Mouse (Mus musculus) forebrain, postnatal 0 days (tissue): ENCODE measurements around the gene Dgkd. TPM values are rescaled to one million over a fixed set of nuclear protein-coding genes. Genes with fewer than 3 reads are reported as not detected.

ENCODE experiments used
- ATAC-seq: fragments of 200-750 bp; cut with Nextera tagmentation; 2 replicates; pipeline ENCODE4 v1.8.0; 2017; ENCODE audit warnings: mild to moderate bottlenecking, moderate library complexity
- DNase-seq: peaks from one replicate; pipeline ENCODE4 v3.0.0-alpha.2; 2015
- H3K27ac ChIP-seq: fragments of 300-500 bp; sonication (generic); 2 replicates; pipeline ENCODE4 v1.5.1; 2014; ENCODE audit warnings: low read depth, mild to moderate bottlenecking, antibody characterized with exemption, low read length, moderate library complexity, mixed read lengths
- H3K27me3 ChIP-seq: fragments of 300-500 bp; sonication (generic); 2 replicates; pipeline ENCODE4 v1.6.1; 2014; ENCODE audit warnings: mild to moderate bottlenecking, low read length, mixed read lengths; ENCODE audit not compliant: insufficient read depth
- H3K36me3 ChIP-seq: fragments of 300-500 bp; sonication (generic); 2 replicates; pipeline ENCODE4 v1.6.1; 2014; ENCODE audit warnings: mild to moderate bottlenecking, moderate library complexity; ENCODE audit not compliant: insufficient read depth
- H3K4me1 ChIP-seq: fragments of 300-500 bp; sonication (generic); 2 replicates; pipeline ENCODE4 v1.6.1; 2014; ENCODE audit warnings: antibody characterized with exemption; ENCODE audit not compliant: insufficient read depth
- H3K4me2 ChIP-seq: fragments of 300-500 bp; sonication (generic); 2 replicates; pipeline ENCODE4 v1.6.1; 2014; ENCODE audit warnings: low read depth, mild to moderate bottlenecking, moderate library complexity
- H3K4me3 ChIP-seq: fragments of 300-500 bp; sonication (generic); 2 replicates; pipeline ENCODE4 v1.5.1; 2014; ENCODE audit warnings: low read depth, low read length, mixed read lengths
- H3K9ac ChIP-seq: fragments of 300-500 bp; sonication (generic); 2 replicates; pipeline ENCODE4 v1.6.1; 2014; ENCODE audit warnings: mild to moderate bottlenecking
- H3K9me3 ChIP-seq: fragments of 300-500 bp; sonication (generic); 2 replicates; pipeline ENCODE4 v1.6.1; 2016; ENCODE audit warnings: low read length
- CTCF ChIP-seq: sonication (generic); IDR thresholded peaks from 2 replicates; pipeline ENCODE4 v1.5.1; 2016; ENCODE audit warnings: antibody characterized with exemption, control low read depth, low read depth
- WGBS: fragments of 180-500 bp; shearing (Covaris S2); extraction: QIAGEN DNeasy Blood & Tissue Kit; methylation state at CpG from one replicate; pipeline ENCODE4 v1.1.7; 2014; 5-methylcytosine and 5-hydroxymethylcytosine counted together
- polyA plus RNA-seq: library from polyadenylated mRNA; unstranded; fragments of >200 nt; fragmentation: Nextera tagmentation; extraction: Ambion mirVana; gene quantifications from 2 replicates; pipeline ENCODE4 v1.2.1, GENCODE M21; 2015
- total RNA-seq: library from RNA; depleted of rRNA; stranded (reverse); fragments of >200 nt; gene quantifications from 2 replicates; pipeline ENCODE4 v1.2.3, GENCODE M21; 2014

Gene Dgkd
- total and polyA plus RNA-seq, 2 experiments from 2014 or later = 37.1 to 80.4 TPM

- WGBS = 84% methylated on average over 2 of the region's 2 CpGs
- ATAC-seq = no peak
- no peak overlapping the region for H3K27ac ChIP-seq
Measured at GRCm38 (mm10) chr1:87899701-87900100, 46.6 kb downstream of the Dgkd start.

GRCm38 (mm10) chr1:87900979-87901378 is 47.9 kb downstream of the Dgkd start:
- DNase-seq = no peak
- H3K27ac ChIP-seq = no peak overlapping the region
- H3K36me3 ChIP-seq = no peaks in the 10 kb centered on the region
- no peaks in the 10 kb centered on the region for H3K4me1 ChIP-seq
- no peaks in the 10 kb centered on the region for H3K27me3 ChIP-seq
- ATAC-seq = no peak
- no peaks in the 10 kb centered on the region for H3K9me3 ChIP-seq
- H3K4me3 ChIP-seq = no peak overlapping the region
- WGBS = 86% methylated on average over 6 of the region's 6 CpGs
- no peak overlapping the region for H3K4me2 ChIP-seq
- TF ChIP-seq CTCF = no peak
- no peak overlapping the region for H3K9ac ChIP-seq

More at GRCm38 (mm10) chr1:87899701-87900100, 46.6 kb downstream of the Dgkd start:
- Histone ChIP-seq H3K4me2 (no peak overlapping the region), H3K27me3 (no peaks in the 10 kb centered on the region), H3K36me3 (no peaks in the 10 kb centered on the region), H3K4me1 (no peaks in the 10 kb centered on the region), H3K9me3 (no peaks in the 10 kb centered on the region), H3K9ac (no peak overlapping the region), H3K4me3 (no peak overlapping the region)
- DNase-seq = no peak
- TF ChIP-seq CTCF = no peak

- H3K4me2 ChIP-seq = no peak overlapping the region
- DNase-seq (no peak), ATAC-seq (no peak)
- no peaks in the 10 kb centered on the region for H3K9me3 ChIP-seq
- H3K9ac ChIP-seq = no peak overlapping the region
- no peak for TF ChIP-seq CTCF
- no peak overlapping the region for H3K27ac ChIP-seq
- no peaks in the 10 kb centered on the region for H3K36me3 ChIP-seq
- H3K4me3 ChIP-seq = no peak overlapping the region
- no peaks in the 10 kb centered on the region for H3K4me1 ChIP-seq
- H3K27me3 ChIP-seq = no peaks in the 10 kb centered on the region
Measured at GRCm38 (mm10) chr1:87902186-87902585, 49.1 kb downstream of the Dgkd start.

GRCm38 (mm10) chr1:87906361-87906956 is 53.4 kb downstream of the Dgkd start:
- Histone ChIP-seq H3K9ac (no peak overlapping the region), H3K4me1 (0 out of 2 replicates have a peak, but pooled peaks cover 3% of the 10 kb centered on the region), H3K27me3 (no peaks in the 10 kb centered on the region), H3K4me3 (no peak overlapping the region), H3K36me3 (no peaks in the 10 kb centered on the region), H3K4me2 (no peak overlapping the region), H3K27ac (no peak overlapping the region), H3K9me3 (no peaks in the 10 kb centered on the region)
- ATAC-seq (no peak), DNase-seq (no peak)
- 90% methylated on average over 5 of the region's 5 CpGs for WGBS
- TF ChIP-seq CTCF = no peak

- ATAC-seq = no peak
- 94% methylated on average over 2 of the region's 2 CpGs for WGBS
Measured at GRCm38 (mm10) chr1:87908006-87908405, 54.9 kb downstream of the Dgkd start.

GRCm38 (mm10) chr1:87908736-87909135 is 55.6 kb downstream of the Dgkd start:
- Histone ChIP-seq H3K27me3 (no peaks in the 10 kb centered on the region), H3K9ac (no peak overlapping the region), H3K4me1 (0 out of 2 replicates have a peak, but pooled peaks cover 3% of the 10 kb centered on the region), H3K9me3 (no peaks in the 10 kb centered on the region), H3K36me3 (no peaks in the 10 kb centered on the region), H3K27ac (no peak overlapping the region), H3K4me3 (no peak overlapping the region), H3K4me2 (no peak overlapping the region)
- 91% methylated on average over 3 of the region's 3 CpGs for WGBS
- no peak for DNase-seq
- ATAC-seq = no peak
- TF ChIP-seq CTCF = no peak

More at GRCm38 (mm10) chr1:87908006-87908405, 54.9 kb downstream of the Dgkd start:
- Histone ChIP-seq H3K9ac (no peak overlapping the region), H3K27me3 (no peaks in the 10 kb centered on the region), H3K9me3 (no peaks in the 10 kb centered on the region), H3K27ac (no peak overlapping the region), H3K4me2 (no peak overlapping the region), H3K4me3 (no peak overlapping the region), H3K36me3 (no peaks in the 10 kb centered on the region), H3K4me1 (0 out of 2 replicates have a peak, but pooled peaks cover 3% of the 10 kb centered on the region)
- no peak for TF ChIP-seq CTCF
- DNase-seq = no peak

- Histone ChIP-seq H3K4me2 (no peak overlapping the region), H3K36me3 (no peaks in the 10 kb centered on the region), H3K4me1 (0 out of 2 replicates have a peak, but pooled peaks cover 3% of the 10 kb centered on the region), H3K9ac (no peak overlapping the region), H3K27ac (no peak overlapping the region), H3K27me3 (no peaks in the 10 kb centered on the region), H3K4me3 (no peak overlapping the region), H3K9me3 (no peaks in the 10 kb centered on the region)
- TF ChIP-seq CTCF = no peak
- ATAC-seq (no peak), DNase-seq (no peak)
Measured at GRCm38 (mm10) chr1:87909565-87909964, 56.5 kb downstream of the Dgkd start.
